Mouse (Mus musculus): Measurements from ENCODE around the gene Mmp24.
A peak's percentile ranks its signal among the peaks of the same experiment; 100 is the strongest.

DNA sequence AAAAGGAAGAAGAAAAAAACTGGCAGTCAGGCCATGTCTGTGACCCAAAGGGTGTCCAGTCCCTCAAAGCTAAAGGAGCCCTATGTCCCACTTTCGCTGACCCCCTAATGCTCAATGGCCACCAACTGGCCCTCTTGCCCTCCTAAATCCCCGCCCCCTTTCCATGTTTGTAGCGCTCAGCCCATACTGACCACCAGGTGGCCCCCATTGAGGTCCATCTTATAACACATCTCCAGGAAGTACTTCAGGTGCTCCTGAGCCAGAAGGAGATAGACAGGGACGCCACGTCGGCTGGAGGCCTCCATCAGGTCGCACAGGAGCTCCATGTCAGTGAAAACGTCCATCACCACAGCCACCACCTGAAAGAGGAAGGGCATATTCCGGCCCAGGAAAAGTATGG, 56.2 kb downstream of the Mmp24 start:
- TF ChIP-seq CTCF (IDR thresholded peaks at IDR 0.05; ENCODE audit: low read depth): peak; percentile 57
- no peak for TF ChIP-seq EP300 (IDR thresholded peaks at IDR 0.05; ENCODE audit: low read depth)
